Mouse (Mus musculus): ENCODE measurements at regions not wholly inside any gene's neighbourhood (a gene's known extent, or its start where the extent isn't known, plus 50 kb on each side); places are given as distances from the start of the nearest gene placed in this dataset.

GRCm38 (mm10) chr17:14544343-14545002 lies 149.6 kb downstream of the Thbs2 start:
- no peak for TF ChIP-seq CTCF (IDR thresholded peaks at IDR 0.05; ENCODE audit: low read depth)
- no peaks in the 10 kb centered on the region for H3K36me3 ChIP-seq (ENCODE audit: insufficient read depth, low read length)
- DNase-seq (ENCODE audit: low spot score) (peak; percentile 38), ATAC-seq (replicated peaks; ENCODE audit: low FRiP score, low read depth) (no peak)
- no peaks in the 10 kb centered on the region for H3K4me1 ChIP-seq (replicated peaks; ENCODE audit: insufficient read depth, low read length)
- no peaks in the 10 kb centered on the region for H3K27me3 ChIP-seq (ENCODE audit: insufficient read depth, low read length)
- no peak overlapping the region for H3K4me3 ChIP-seq (replicated peaks; ENCODE audit: low read depth, low read length)
- H3K9ac ChIP-seq (ENCODE audit: low read depth, low read length): no peak overlapping the region
- H3K9me3 ChIP-seq (replicated peaks; ENCODE audit: low read length): no peaks in the 10 kb centered on the region
- H3K4me2 ChIP-seq (ENCODE audit: low read length): no peak overlapping the region
- no peak overlapping the region for H3K27ac ChIP-seq
- 50% methylated on average over 4 of the region's 4 CpGs for WGBS

- TF ChIP-seq CTCF (IDR thresholded peaks at IDR 0.05; ENCODE audit: low read depth): no peak
- ATAC-seq (replicated peaks; ENCODE audit: low FRiP score, low read depth): no peak
- no peak for DNase-seq (ENCODE audit: low spot score)
- H3K36me3 ChIP-seq (ENCODE audit: insufficient read depth, low read length): no peaks in the 10 kb centered on the region
- 77% methylated on average over 8 of the region's 8 CpGs for WGBS
- H3K4me3 ChIP-seq (replicated peaks; ENCODE audit: low read depth, low read length): no peak overlapping the region
- H3K4me2 ChIP-seq (ENCODE audit: low read length): no peak overlapping the region
- no peaks in the 10 kb centered on the region for H3K9me3 ChIP-seq (replicated peaks; ENCODE audit: low read length)
- H3K27me3 ChIP-seq (ENCODE audit: insufficient read depth, low read length): no peaks in the 10 kb centered on the region
- no peaks in the 10 kb centered on the region for H3K4me1 ChIP-seq (replicated peaks; ENCODE audit: insufficient read depth, low read length)
- no peak overlapping the region for H3K9ac ChIP-seq (ENCODE audit: low read depth, low read length)
- H3K27ac ChIP-seq: 0 out of 2 replicates have a peak overlapping the region, but pooled peaks have one; percentile 13
These were observed 153.0 kb downstream of the Thbs2 start for GRCm38 (mm10) chr17:14541035-14541434.

- DNase-seq (ENCODE audit: low spot score) (peak; percentile 86), ATAC-seq (replicated peaks; ENCODE audit: low FRiP score, low read depth) (peak; percentile 43; the same call in 1 of the 2 replicates)
- no peak overlapping the region for H3K4me2 ChIP-seq (ENCODE audit: low read length)
- H3K27ac ChIP-seq: 0 out of 2 replicates have a peak overlapping the region, but pooled peaks have one; percentile 13
- no peak for TF ChIP-seq CTCF (IDR thresholded peaks at IDR 0.05; ENCODE audit: low read depth)
- H3K9me3 ChIP-seq (replicated peaks; ENCODE audit: low read length): no peaks in the 10 kb centered on the region
- no peaks in the 10 kb centered on the region for H3K36me3 ChIP-seq (ENCODE audit: insufficient read depth, low read length)
- 45% methylated on average over 5 of the region's 5 CpGs for WGBS
- H3K4me3 ChIP-seq (replicated peaks; ENCODE audit: low read depth, low read length): no peak overlapping the region
- no peaks in the 10 kb centered on the region for H3K4me1 ChIP-seq (replicated peaks; ENCODE audit: insufficient read depth, low read length)
- no peak overlapping the region for H3K9ac ChIP-seq (ENCODE audit: low read depth, low read length)
- no peaks in the 10 kb centered on the region for H3K27me3 ChIP-seq (ENCODE audit: insufficient read depth, low read length)
These were observed 153.6 kb downstream of the Thbs2 start for GRCm38 (mm10) chr17:14540269-14540975.

DNA sequence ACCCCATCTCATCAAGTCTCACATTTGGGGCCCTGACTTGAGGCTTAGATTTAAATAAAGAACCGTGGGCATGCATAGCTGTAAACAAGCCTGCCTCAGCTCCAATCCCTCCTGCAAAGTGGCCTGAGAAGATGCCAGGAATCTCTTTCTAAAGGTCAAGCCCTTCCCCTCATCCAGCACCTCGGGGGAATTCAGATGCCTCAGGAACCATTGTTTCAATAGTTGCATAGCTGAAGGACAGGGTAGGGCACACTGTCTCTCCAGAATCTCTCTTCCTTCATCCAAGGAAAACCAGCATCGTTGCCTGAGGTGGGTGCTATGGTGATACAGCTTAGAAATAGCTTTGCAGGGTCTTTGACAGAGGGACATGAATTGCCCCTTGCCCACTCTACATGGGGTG lies 154.4 kb downstream of the Thbs2 start:
- Histone ChIP-seq H3K27me3 (ENCODE audit: insufficient read depth, low read length) (no peaks in the 10 kb centered on the region), H3K27ac (0 out of 2 replicates have a peak overlapping the region, but pooled peaks have one; percentile 4), H3K4me1 (replicated peaks; ENCODE audit: insufficient read depth, low read length) (no peaks in the 10 kb centered on the region), H3K4me2 (ENCODE audit: low read length) (no peak overlapping the region), H3K4me3 (replicated peaks; ENCODE audit: low read depth, low read length) (no peak overlapping the region), H3K9me3 (replicated peaks; ENCODE audit: low read length) (no peaks in the 10 kb centered on the region), H3K36me3 (ENCODE audit: insufficient read depth, low read length) (no peaks in the 10 kb centered on the region), H3K9ac (ENCODE audit: low read depth, low read length) (no peak overlapping the region)
- TF ChIP-seq CTCF (IDR thresholded peaks at IDR 0.05; ENCODE audit: low read depth): no peak
- DNase-seq (ENCODE audit: low spot score) (no peak), ATAC-seq (replicated peaks; ENCODE audit: low FRiP score, low read depth) (no peak)
- 53% methylated on average over 3 of the region's 3 CpGs for WGBS

DNA sequence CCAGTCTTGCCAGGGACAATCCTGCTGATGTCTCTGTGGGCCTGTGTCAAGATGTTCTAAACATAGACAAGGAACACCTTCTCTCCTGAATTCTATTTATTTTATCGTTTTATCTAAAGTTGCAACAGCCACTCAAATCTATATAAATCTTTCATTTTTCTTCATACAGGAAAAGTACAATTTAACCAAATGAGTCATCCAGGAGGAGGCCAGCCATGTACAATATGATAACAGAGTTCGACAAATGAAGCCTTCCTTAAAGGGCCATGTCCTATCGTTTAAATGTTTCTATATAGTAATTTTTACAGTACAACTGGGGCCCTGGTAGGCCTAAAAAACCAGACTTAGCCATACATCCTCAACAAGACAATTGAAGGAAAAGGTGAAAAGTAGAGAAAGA lies 154.8 kb downstream of the Thbs2 start:
- no peak overlapping the region for H3K9ac ChIP-seq (ENCODE audit: low read depth, low read length)
- no peak for DNase-seq (ENCODE audit: low spot score)
- H3K4me2 ChIP-seq (ENCODE audit: low read length): no peak overlapping the region
- H3K36me3 ChIP-seq (ENCODE audit: insufficient read depth, low read length): no peaks in the 10 kb centered on the region
- no peaks in the 10 kb centered on the region for H3K4me1 ChIP-seq (replicated peaks; ENCODE audit: insufficient read depth, low read length)
- H3K9me3 ChIP-seq (replicated peaks; ENCODE audit: low read length): no peaks in the 10 kb centered on the region
- ATAC-seq (replicated peaks; ENCODE audit: low FRiP score, low read depth): no peak
- no peak overlapping the region for H3K27ac ChIP-seq
- no peak for TF ChIP-seq CTCF (IDR thresholded peaks at IDR 0.05; ENCODE audit: low read depth)
- H3K27me3 ChIP-seq (ENCODE audit: insufficient read depth, low read length): no peaks in the 10 kb centered on the region
- WGBS: 75% methylated on average over 3 of the region's 3 CpGs
- no peak overlapping the region for H3K4me3 ChIP-seq (replicated peaks; ENCODE audit: low read depth, low read length)

- ATAC-seq (replicated peaks; ENCODE audit: low FRiP score, low read depth) (no peak), DNase-seq (ENCODE audit: low spot score) (no peak)
- H3K36me3 ChIP-seq (ENCODE audit: insufficient read depth, low read length): no peaks in the 10 kb centered on the region
- no peak overlapping the region for H3K9ac ChIP-seq (ENCODE audit: low read depth, low read length)
- no peak overlapping the region for H3K27ac ChIP-seq
- no peak for TF ChIP-seq CTCF (IDR thresholded peaks at IDR 0.05; ENCODE audit: low read depth)
- no peaks in the 10 kb centered on the region for H3K4me1 ChIP-seq (replicated peaks; ENCODE audit: insufficient read depth, low read length)
- H3K4me3 ChIP-seq (replicated peaks; ENCODE audit: low read depth, low read length): no peak overlapping the region
- H3K9me3 ChIP-seq (replicated peaks; ENCODE audit: low read length): no peaks in the 10 kb centered on the region
- no peak overlapping the region for H3K4me2 ChIP-seq (ENCODE audit: low read length)
- WGBS: 66% methylated on average over 3 of the region's 3 CpGs
- H3K27me3 ChIP-seq (ENCODE audit: insufficient read depth, low read length): no peaks in the 10 kb centered on the region
These were observed 155.5 kb downstream of the Thbs2 start for GRCm38 (mm10) chr17:14538527-14538926.
